Mouse (Mus musculus) macrophage (primary cell): ENCODE data around the gene Vmn2r11. TPM values are rescaled to one million over a fixed set of nuclear protein-coding genes. Genes with fewer than 3 reads are reported as not detected.
"Not testable (repeated sequence)": the region's sequence is repeated elsewhere in the genome, so short reads cannot be mapped to it uniquely, and the experiment has no call there.

ENCODE experiments used
- H3K27ac ChIP-seq: fragments of 350-480 bp; formaldehyde crosslinking; 2 replicates; pipeline ENCODE4 v1.9.0; 2021
- H3K36me3 ChIP-seq: fragments of 350-480 bp; formaldehyde crosslinking; 2 replicates; pipeline ENCODE4 v1.9.0; 2021; ENCODE audit errors: inconsistent target
- H3K4me3 ChIP-seq: fragments of 350-480 bp; formaldehyde crosslinking; 2 replicates; pipeline ENCODE4 v1.9.0; 2021; ENCODE audit errors: inconsistent target
- H3K79me2 ChIP-seq: fragments of 350-480 bp; formaldehyde crosslinking; 2 replicates; pipeline ENCODE4 v1.9.0; 2021; ENCODE audit errors: inconsistent target
- WGBS: methylation state at CpG from one replicate; pipeline ENCODE4 v1.1.7; 2026; ENCODE audit warnings: inconsistent platforms; ENCODE audit not compliant: missing documents; 5-methylcytosine and 5-hydroxymethylcytosine counted together
- polyA plus RNA-seq: library from polyadenylated mRNA; stranded (reverse); fragments of 250-400 nt; gene quantifications from 3 replicates; pipeline ENCODE4 v1.2.4, GENCODE M21; 2018; ENCODE audit warnings: inconsistent platforms
- total RNA-seq, 78 experiments: library from RNA; depleted of rRNA; stranded (reverse); fragments of 250-400 nt; gene quantifications; 1 replicate in 9 of 78; 2 replicates in 24 of 78; 3 replicates in 43 of 78; 4 replicates in 2 of 78; pipeline ENCODE4 v1.2.4; 2018; ENCODE audit warnings: inconsistent platforms in 56 of 78

Vmn2r11 gene
- total RNA-seq (2018; cell fraction: chromatin; rRNA removed) = not detected
- not detected for total RNA-seq (2018; cell fraction: cytosol; rRNA removed)
- total RNA-seq (2018; cell fraction: nucleus; rRNA removed) = not detected
- polyA plus RNA-seq = not detected in 3 replicates

GRCm38 (mm10) chr5:109059469-109059868 is at the start of gene Vmn2r11:
Vmn2r11 (minus strand) TSS chr5:109059569.
- 88% methylated on average over 2 of the region's 3 CpGs for WGBS
- not testable (repeated sequence) for H3K79me2 ChIP-seq, H3K27ac ChIP-seq, H3K4me3 ChIP-seq, H3K36me3 ChIP-seq

GRCm38 (mm10) chr5:109097850-109098249 is 38.5 kb upstream of the Vmn2r11 start, which contains the start of gene Vmn2r12:
Vmn2r12 (minus strand) TSS chr5:109097950.
- not testable (repeated sequence) for H3K27ac ChIP-seq, H3K4me3 ChIP-seq, H3K79me2 ChIP-seq, H3K36me3 ChIP-seq
- WGBS = 86% methylated on average over 5 of the region's 5 CpGs

GRCm38 (mm10) chr5:109096482-109096881 is 37.1 kb upstream of the Vmn2r11 start:
- not testable (repeated sequence) for H3K4me3 ChIP-seq, H3K79me2 ChIP-seq, H3K27ac ChIP-seq, H3K36me3 ChIP-seq
- 87% methylated on average over 3 of the region's 3 CpGs for WGBS

- H3K4me3 ChIP-seq, H3K36me3 ChIP-seq, H3K27ac ChIP-seq, H3K79me2 ChIP-seq: not testable (repeated sequence)
- WGBS = 55% methylated on average over 4 of the region's 4 CpGs
Measured at GRCm38 (mm10) chr5:109072016-109072415, 12.6 kb upstream of the Vmn2r11 start.

- no peaks in the 10 kb centered on the region for H3K79me2 ChIP-seq
- no peak overlapping the region for H3K27ac ChIP-seq
- 67% methylated on average over 1 of the region's 1 CpGs for WGBS
- no peak overlapping the region for H3K4me3 ChIP-seq
- no peaks in the 10 kb centered on the region for H3K36me3 ChIP-seq
Measured at GRCm38 (mm10) chr5:109055286-109055685, 4.1 kb downstream of the Vmn2r11 start.

- H3K4me3 ChIP-seq = no peak overlapping the region
- no peaks in the 10 kb centered on the region for H3K36me3 ChIP-seq
- H3K27ac ChIP-seq = no peak overlapping the region
- no peaks in the 10 kb centered on the region for H3K79me2 ChIP-seq
Measured at GRCm38 (mm10) chr5:109032591-109032990, 26.8 kb downstream of the Vmn2r11 start.

GRCm38 (mm10) chr5:109006427-109006826 is 52.9 kb downstream of the Vmn2r11 start, which contains the start of gene Vmn2r10:
Vmn2r10 (minus strand) TSS chr5:109006527.
- not testable (repeated sequence) for H3K27ac ChIP-seq, H3K79me2 ChIP-seq, H3K36me3 ChIP-seq, H3K4me3 ChIP-seq

Other genes starting within 250 kb of the Vmn2r11 start
- gene Vmn2r9, start 207.0 kb downstream of the Vmn2r11 start, polyA plus RNA-seq = not detected in 3 replicates
- gene Vmn2r10, start 53.0 kb downstream of the Vmn2r11 start, polyA plus RNA-seq = not detected in 3 replicates
- gene Vmn2r12, start 38.4 kb upstream of the Vmn2r11 start, polyA plus RNA-seq = not detected in 3 replicates
- not detected in 3 replicates for gene Vmn2r13, start 132.6 kb upstream of the Vmn2r11 start, polyA plus RNA-seq
- not detected in 3 replicates for gene Vmn2r14, start 165.1 kb upstream of the Vmn2r11 start, polyA plus RNA-seq
- not detected in 3 replicates for gene Vmn2r15, start 238.1 kb upstream of the Vmn2r11 start, polyA plus RNA-seq